Mouse (Mus musculus) MEL (cell line): ENCODE measurements around the gene Tomm20. TPM values are rescaled to one million over a fixed set of nuclear protein-coding genes. Genes with fewer than 3 reads are reported as not detected.
A peak's percentile ranks its signal among the peaks of the same experiment; 100 is the strongest.

ENCODE experiments used
- DNase-seq: peaks from one replicate; pipeline ENCODE4 v3.0.0; 2011; ENCODE audit warnings: low read depth, low spot score
- H3K27ac ChIP-seq: 2 replicates; pipeline ENCODE4 v1.5.1; 2012; ENCODE audit warnings: low read depth, mild to moderate bottlenecking, control low read depth, low read length, moderate library complexity; ENCODE audit not compliant: control insufficient read depth
- H3K27me3 ChIP-seq, 2 experiments: fragments of 150-350 bp in 1 of 2; sonication (generic) in 1 of 2; 2 replicates each; pipeline ENCODE4 v1.6.1; 2012; ENCODE audit warnings: low read length in 2 of 2, mild to moderate bottlenecking in 2 of 2, improper control_type of control experiment in 1 of 2, moderate library complexity in 1 of 2; ENCODE audit not compliant: insufficient read depth in 2 of 2, control insufficient read depth in 1 of 2
- H3K36me3 ChIP-seq, 2 experiments: 2 replicates each; pipeline ENCODE4 v1.6.1; 2012 to 2014; ENCODE audit warnings: low read length in 2 of 2, improper control_type of control experiment in 1 of 2, inconsistent platforms in 1 of 2, mild to moderate bottlenecking in 1 of 2; ENCODE audit not compliant: insufficient read depth in 2 of 2, control insufficient read depth in 1 of 2
- H3K4me1 ChIP-seq, 2 experiments: fragments of 150-350 bp in 1 of 2; sonication (generic) in 1 of 2; 2 replicates each; pipeline ENCODE4 v1.6.1; 2012; ENCODE audit warnings: low read length in 2 of 2, improper control_type of control experiment in 1 of 2, mild to moderate bottlenecking in 1 of 2; ENCODE audit not compliant: insufficient read depth in 2 of 2, control insufficient read depth in 1 of 2
- H3K4me3 ChIP-seq, 2 experiments: fragments of 150-350 bp in 1 of 2; sonication (generic) in 1 of 2; 2 replicates each; pipeline ENCODE4 v1.5.1; 2012; ENCODE audit warnings: low read depth in 2 of 2, low read length in 2 of 2, mild to moderate bottlenecking in 2 of 2, moderate library complexity in 2 of 2, control low read depth in 1 of 2, improper control_type of control experiment in 1 of 2; ENCODE audit not compliant: control insufficient read depth in 1 of 2, insufficient read depth in 1 of 2
- H3K79me2 ChIP-seq: 2 replicates; pipeline ENCODE4 v1.6.1; 2012; ENCODE audit warnings: mild to moderate bottlenecking, low read length, moderate library complexity; ENCODE audit not compliant: control insufficient read depth, poor library complexity, insufficient read depth
- H3K9ac ChIP-seq: 2 replicates; pipeline ENCODE4 v1.6.1; 2012; ENCODE audit warnings: low read depth, mild to moderate bottlenecking, control low read depth, low read length, moderate library complexity; ENCODE audit not compliant: control insufficient read depth, poor library complexity, severe bottlenecking
- H3K9me3 ChIP-seq: fragments of 150-350 bp; sonication (generic); replicated peaks from 2 replicates; pipeline ENCODE4 v1.6.1; 2012; ENCODE audit warnings: mild to moderate bottlenecking, low read length, improper control_type of control experiment, moderate library complexity; ENCODE audit not compliant: insufficient read depth
- BHLHE40 ChIP-seq: IDR thresholded peaks from 2 replicates; pipeline ENCODE4 v1.6.1; 2012; ENCODE audit warnings: low read depth, mild to moderate bottlenecking, inconsistent platforms, low read length, improper control_type of control experiment, borderline replicate concordance
- CTCF ChIP-seq, 3 experiments: IDR thresholded peaks in 2 of 3; conservative IDR thresholded peaks in 1 of 3; 2 replicates each; pipeline ENCODE4 v1.5.1; 2011 to 2012; ENCODE audit warnings: low read length in 3 of 3, low read depth in 2 of 3, mild to moderate bottlenecking in 2 of 3, improper control_type of control experiment in 1 of 3, inconsistent platforms in 1 of 3, mixed read lengths in 1 of 3, moderate library complexity in 1 of 3; ENCODE audit not compliant: control insufficient read depth in 1 of 3, insufficient read depth in 1 of 3, poor library complexity in 1 of 3, severe bottlenecking in 1 of 3
- E2F4 ChIP-seq: IDR thresholded peaks from 2 replicates; pipeline ENCODE4 v1.6.1; 2011; ENCODE audit warnings: low read depth, low read length, improper control_type of control experiment, borderline replicate concordance
- EP300 ChIP-seq, 2 experiments: IDR thresholded peaks; 2 replicates each; pipeline ENCODE4 v1.6.1; 2011; ENCODE audit warnings: improper control_type of control experiment in 2 of 2, low read length in 2 of 2, low read depth in 1 of 2, mild to moderate bottlenecking in 1 of 2
- ETS1 ChIP-seq: IDR thresholded peaks from 2 replicates; pipeline ENCODE4 v1.6.1; 2012; ENCODE audit warnings: low read depth, mild to moderate bottlenecking, inconsistent platforms, low read length, improper control_type of control experiment, moderate library complexity
- HCFC1 ChIP-seq: IDR thresholded peaks from 2 replicates; pipeline ENCODE4 v1.6.1; 2012; ENCODE audit warnings: low read depth, mild to moderate bottlenecking, inconsistent platforms, low read length, improper control_type of control experiment, moderate library complexity
- JUND ChIP-seq: IDR thresholded peaks from 2 replicates; pipeline ENCODE4 v1.6.1; 2011; ENCODE audit warnings: low read depth, mild to moderate bottlenecking, improper control_type of control experiment, low read length
- MAZ ChIP-seq: IDR thresholded peaks from 2 replicates; pipeline ENCODE4 v1.6.1; 2012; ENCODE audit warnings: low read depth, mild to moderate bottlenecking, inconsistent platforms, low read length, improper control_type of control experiment
- MXI1 ChIP-seq: IDR thresholded peaks from 2 replicates; pipeline ENCODE4 v1.6.1; 2011; ENCODE audit warnings: mild to moderate bottlenecking, low read depth, low read length, improper control_type of control experiment
- MYB ChIP-seq: IDR thresholded peaks from 2 replicates; pipeline ENCODE4 v1.6.1; 2011; ENCODE audit warnings: mild to moderate bottlenecking, low read depth, low read length, improper control_type of control experiment
- MYC ChIP-seq: IDR thresholded peaks from 2 replicates; pipeline ENCODE4 v1.6.1; 2011; ENCODE audit warnings: low read depth, mild to moderate bottlenecking, low read length, improper control_type of control experiment, moderate library complexity
- NELFE ChIP-seq: IDR thresholded peaks from 2 replicates; pipeline ENCODE4 v1.6.1; 2011; ENCODE audit warnings: low read depth, low read length, improper control_type of control experiment
- POLR2A ChIP-seq, 2 experiments: IDR thresholded peaks; 2 replicates each; pipeline ENCODE4 v1.6.1; 2011 to 2012; ENCODE audit warnings: low read length in 2 of 2, mild to moderate bottlenecking in 2 of 2, control low read depth in 1 of 2, improper control_type of control experiment in 1 of 2, low read depth in 1 of 2, moderate library complexity in 1 of 2; ENCODE audit not compliant: control insufficient read depth in 1 of 2, insufficient read depth in 1 of 2, poor library complexity in 1 of 2
- POLR2AphosphoS5 ChIP-seq: IDR thresholded peaks from 2 replicates; pipeline ENCODE4 v1.6.1; 2012; ENCODE audit warnings: low read depth, borderline replicate concordance, mild to moderate bottlenecking, inconsistent platforms, low read length, moderate library complexity, mixed read lengths
- RAD21 ChIP-seq: IDR thresholded peaks from 2 replicates; pipeline ENCODE4 v1.6.1; 2011; ENCODE audit warnings: mild to moderate bottlenecking, low read depth, low read length, improper control_type of control experiment
- RCOR1 ChIP-seq: IDR thresholded peaks from 2 replicates; pipeline ENCODE4 v1.6.1; 2012; ENCODE audit warnings: low read depth, mild to moderate bottlenecking, inconsistent platforms, low read length, improper control_type of control experiment
- SMC3 ChIP-seq: IDR thresholded peaks from 2 replicates; pipeline ENCODE4 v1.6.1; 2011; ENCODE audit warnings: low read depth, low read length, improper control_type of control experiment
- TBP ChIP-seq: IDR thresholded peaks from 2 replicates; pipeline ENCODE4 v1.8.0; 2011; ENCODE audit warnings: low read depth, low read length, improper control_type of control experiment
- UBTF ChIP-seq: IDR thresholded peaks from 2 replicates; pipeline ENCODE4 v1.6.1; 2012; ENCODE audit warnings: low read depth, mild to moderate bottlenecking, inconsistent platforms, low read length, improper control_type of control experiment, moderate library complexity, borderline replicate concordance; ENCODE audit not compliant: insufficient read depth
- ZC3H11A ChIP-seq: IDR thresholded peaks from 2 replicates; pipeline ENCODE4 v1.6.1; 2012; ENCODE audit warnings: low read depth, mild to moderate bottlenecking, inconsistent platforms, low read length, improper control_type of control experiment
- ZNF384 ChIP-seq: IDR thresholded peaks from 2 replicates; pipeline ENCODE4 v1.6.1; 2012; ENCODE audit warnings: low read depth, mild to moderate bottlenecking, inconsistent platforms, low read length, improper control_type of control experiment
- polyA plus RNA-seq, 2 experiments: library from polyadenylated mRNA; stranded (reverse) in 1 of 2; unstranded in 1 of 2; fragments of >175 nt in 1 of 2; fragments of >200 nt in 1 of 2; gene quantifications; 2 replicates each; pipeline versions ENCODE4 v1.2.1 to v1.2.4; 2012; ENCODE audit warnings: low replicate concordance in 2 of 2, low read depth in 1 of 2; ENCODE audit not compliant: insufficient read length in 2 of 2, insufficient read depth in 1 of 2, missing spikeins in 1 of 2
- total RNA-seq: library from RNA; depleted of rRNA; stranded (reverse); fragments of 300-350 nt; gene quantifications from 2 replicates; pipeline ENCODE4 v1.2.3, GENCODE M21; 2012

The Tomm20 gene
- total and polyA plus RNA-seq, 3 experiments = 676 to 886 TPM; not detected in 1

DNA sequence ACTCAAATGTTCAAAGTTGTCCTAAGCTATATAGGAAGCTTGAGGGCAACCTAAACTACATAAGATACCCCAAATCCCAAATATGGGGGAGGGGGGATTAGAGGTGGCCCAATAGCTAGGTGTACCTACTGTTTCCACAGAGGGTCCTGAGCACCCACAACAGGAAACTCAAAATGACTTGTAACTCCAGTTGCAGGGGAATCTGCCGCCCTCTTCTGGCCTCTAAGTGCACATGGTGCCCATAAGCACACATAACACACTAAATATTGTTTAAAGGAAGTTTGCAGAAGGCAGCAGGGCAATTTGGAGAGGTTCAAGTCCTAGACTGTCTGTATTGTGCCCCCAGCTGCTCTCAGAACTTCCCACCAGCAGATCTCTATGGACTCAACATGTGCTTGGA is 18.6 kb downstream of the Tomm20 start:
- no peak overlapping the region for H3K27ac ChIP-seq
- H3K9me3 ChIP-seq = no peaks in the 10 kb centered on the region
- no peaks in the 10 kb centered on the region for H3K4me1 ChIP-seq
- no peaks in the 10 kb centered on the region for H3K27me3 ChIP-seq
- no peak overlapping the region for H3K4me3 ChIP-seq
- peak; percentile 72 for DNase-seq
- H3K9ac ChIP-seq = no peak overlapping the region
- H3K79me2 ChIP-seq = no peaks in the 10 kb centered on the region
- TF ChIP-seq MYC = peak; percentile 73
- TF ChIP-seq MAZ = 0 out of 2 replicates have a peak, but pooled peaks have one; percentile 22
- no peak for TF ChIP-seq ZNF384
- TF ChIP-seq RAD21 = peak; percentile 64
- TF ChIP-seq TBP = no peak
- TF ChIP-seq ZC3H11A = peak; percentile 48; the same call in 1 of the 2 replicates
- TF ChIP-seq ETS1 = no peak
- peak; percentile 50 to 75 (median 64) for TF ChIP-seq CTCF (IDR thresholded peaks at IDR 0.05 in 2 of 3, conservative IDR thresholded peaks at IDR 0.05 in 1 of 3; ENCODE audit: control insufficient read depth in 1 of 3, insufficient read depth in 1 of 3, low read depth in 2 of 3, low read length in 3 of 3, poor library complexity in 1 of 3, severe bottlenecking in 1 of 3)
- TF ChIP-seq SMC3 = peak; percentile 72
- TF ChIP-seq, all 39 proteins: peak for 6
- peaks cover 0 to 2% of the 10 kb centered on the region in 2 experiments; a peak in 3 of 4 replicates for H3K36me3 ChIP-seq

- no peak overlapping the region for H3K4me3 ChIP-seq
- H3K27me3 ChIP-seq = no peaks in the 10 kb centered on the region
- no peak for DNase-seq
- no peaks in the 10 kb centered on the region; a peak in 1 of 4 replicates for H3K36me3 ChIP-seq
- no peak for TF ChIP-seq HCFC1
- no peak for TF ChIP-seq SMC3
- no peak for TF ChIP-seq E2F4
- TF ChIP-seq UBTF = no peak
- TF ChIP-seq BHLHE40 = no peak
- TF ChIP-seq MYB = no peak
- TF ChIP-seq JUND = no peak
- no peak for TF ChIP-seq POLR2A (IDR thresholded peaks at IDR 0.05; ENCODE audit: control insufficient read depth in 1 of 2, insufficient read depth in 1 of 2, low read depth in 1 of 2, low read length in 2 of 2, poor library complexity in 1 of 2)
- no peak for TF ChIP-seq RCOR1
- no peak for TF ChIP-seq NELFE
- no peak; the same call in 1 of the 2 replicates for TF ChIP-seq POLR2AphosphoS5
- TF ChIP-seq ZC3H11A = no peak
- no peak for TF ChIP-seq CTCF (IDR thresholded peaks at IDR 0.05 in 2 of 3, conservative IDR thresholded peaks at IDR 0.05 in 1 of 3; ENCODE audit: control insufficient read depth in 1 of 3, insufficient read depth in 1 of 3, low read depth in 2 of 3, low read length in 3 of 3, poor library complexity in 1 of 3, severe bottlenecking in 1 of 3)
- no peak for TF ChIP-seq ZNF384
- TF ChIP-seq EP300 (IDR thresholded peaks at IDR 0.05; ENCODE audit: low read depth in 1 of 2, low read length in 2 of 2) = no peak
- TF ChIP-seq MXI1 = no peak
- no peaks in the 10 kb centered on the region for H3K4me1 ChIP-seq
- no peaks in the 10 kb centered on the region for H3K9me3 ChIP-seq
- no peak overlapping the region for H3K9ac ChIP-seq
- no peaks in the 10 kb centered on the region for H3K79me2 ChIP-seq
- no peak overlapping the region for H3K27ac ChIP-seq
Measured at GRCm38 (mm10) chr8:126922981-126923380, 22.7 kb downstream of the Tomm20 start.
